Mouse (Mus musculus) midbrain, embryonic 11.5 days (tissue): ENCODE measurements around the gene Srp14. TPM values are rescaled to one million over a fixed set of nuclear protein-coding genes. Genes with fewer than 3 reads are reported as not detected.

Source experiments
- ATAC-seq: fragments of 200-750 bp; cut with Nextera tagmentation; 2 replicates; pipeline ENCODE4 v1.8.0; 2017; ENCODE audit warnings: moderate TSS enrichment, moderate library complexity; ENCODE audit not compliant: low FRiP score
- DNase-seq: peaks from one replicate; pipeline ENCODE4 v3.0.0; 2015; ENCODE audit warnings: low spot score; ENCODE audit errors: missing footprints
- H3K27ac ChIP-seq: fragments of 300-500 bp; sonication (generic); 2 replicates; pipeline ENCODE4 v1.5.1; 2014; ENCODE audit warnings: low read depth, low read length
- H3K27me3 ChIP-seq: fragments of 300-500 bp; sonication (generic); 2 replicates; pipeline ENCODE4 v1.6.1; 2014; ENCODE audit warnings: mild to moderate bottlenecking, low read length, moderate library complexity, mixed read lengths; ENCODE audit not compliant: control insufficient read depth, insufficient read depth
- H3K36me3 ChIP-seq: fragments of 300-500 bp; sonication (generic); 2 replicates; pipeline ENCODE4 v1.6.1; 2014; ENCODE audit warnings: mild to moderate bottlenecking, low read length, moderate library complexity, mixed read lengths; ENCODE audit not compliant: control insufficient read depth, insufficient read depth
- H3K4me1 ChIP-seq: fragments of 300-500 bp; sonication (generic); 2 replicates; pipeline ENCODE4 v1.6.1; 2014; ENCODE audit warnings: low read length; ENCODE audit not compliant: control insufficient read depth, insufficient read depth
- H3K4me2 ChIP-seq: fragments of 300-500 bp; sonication (generic); 2 replicates; pipeline ENCODE4 v1.6.1; 2014; ENCODE audit warnings: mild to moderate bottlenecking, moderate library complexity
- H3K4me3 ChIP-seq: fragments of 300-500 bp; sonication (generic); 2 replicates; pipeline ENCODE4 v1.5.1; 2014; ENCODE audit warnings: low read depth, low read length
- H3K9ac ChIP-seq: fragments of 300-500 bp; sonication (generic); 2 replicates; pipeline ENCODE4 v1.6.1; 2014; ENCODE audit warnings: low read length
- H3K9me3 ChIP-seq: fragments of 300-500 bp; sonication (generic); 2 replicates; pipeline ENCODE4 v1.6.1; 2016; ENCODE audit warnings: low read length; ENCODE audit not compliant: control insufficient read depth
- WGBS: fragments of 180-500 bp; shearing (Covaris S2); extraction: QIAGEN DNeasy Blood & Tissue Kit; methylation state at CpG from one replicate; pipeline ENCODE4 v1.1.7; 2014; 5-methylcytosine and 5-hydroxymethylcytosine counted together
- polyA plus RNA-seq: library from polyadenylated mRNA; unstranded; fragments of >200 nt; fragmentation: Nextera tagmentation; extraction: Ambion mirVana; gene quantifications from 2 replicates; pipeline ENCODE4 v1.2.1, GENCODE M21; 2014

The Srp14 gene
- 281 and 293 TPM in 2 replicates for polyA plus RNA-seq

- H3K9me3 ChIP-seq = no peaks in the 10 kb centered on the region
- under 1% methylated on average over 35 of the region's 35 CpGs for WGBS
- H3K27ac ChIP-seq = no peak within 1 kb of the TSS; the same call in 1 of the 2 replicates
These were observed at the start of gene Srp14 for GRCm38 (mm10) chr2:118479550-118479909. TSS of gene Srp14 (minus strand) at chr2:118479711.

GRCm38 (mm10) chr2:118526545-118526944, 47.0 kb upstream of the Srp14 start:
- peaks cover 25% of the 10 kb centered on the region for H3K4me1 ChIP-seq
- 92% methylated on average over 5 of the region's 5 CpGs for WGBS

More at GRCm38 (mm10) chr2:118479550-118479909, at the start of gene Srp14:
- peak within 1 kb of the TSS; percentile 95 for H3K4me2 ChIP-seq
- H3K36me3 ChIP-seq = peaks cover 12% of the 10 kb centered on the region; the same call in 1 of the 2 replicates
- H3K9ac ChIP-seq = peak within 1 kb of the TSS; percentile 87
- ATAC-seq = peak; percentile 97
- H3K4me1 ChIP-seq = peaks cover 9% of the 10 kb centered on the region
- DNase-seq = peak; percentile 99
- H3K27me3 ChIP-seq = no peaks in the 10 kb centered on the region
- H3K4me3 ChIP-seq = peak within 1 kb of the TSS; percentile 88

GRCm38 (mm10) chr2:118524811-118525210, 45.3 kb upstream of the Srp14 start:
- Histone ChIP-seq H3K27me3 (no peaks in the 10 kb centered on the region), H3K4me3 (no peak overlapping the region), H3K9me3 (no peaks in the 10 kb centered on the region), H3K4me1 (peaks cover 14% of the 10 kb centered on the region), H3K4me2 (no peak overlapping the region), H3K9ac (no peak overlapping the region), H3K36me3 (no peaks in the 10 kb centered on the region), H3K27ac (no peak overlapping the region)
- DNase-seq (peak; percentile 1), ATAC-seq (no peak)
- 83% methylated on average over 3 of the region's 3 CpGs for WGBS

More at GRCm38 (mm10) chr2:118526545-118526944, 47.0 kb upstream of the Srp14 start:
- Histone ChIP-seq H3K9me3 (no peaks in the 10 kb centered on the region), H3K27ac (no peak overlapping the region), H3K4me2 (no peak overlapping the region), H3K36me3 (no peaks in the 10 kb centered on the region), H3K27me3 (no peaks in the 10 kb centered on the region), H3K9ac (no peak overlapping the region), H3K4me3 (no peak overlapping the region)
- DNase-seq = peak; percentile 10
- no peak for ATAC-seq

- ATAC-seq = no peak
- Histone ChIP-seq H3K36me3 (no peaks in the 10 kb centered on the region), H3K4me3 (no peak overlapping the region), H3K9me3 (no peaks in the 10 kb centered on the region), H3K4me2 (no peak overlapping the region), H3K9ac (no peak overlapping the region), H3K27me3 (no peaks in the 10 kb centered on the region), H3K27ac (no peak overlapping the region), H3K4me1 (peaks cover 4% of the 10 kb centered on the region; the same call in 1 of the 2 replicates)
- 67% methylated on average over 5 of the region's 5 CpGs for WGBS
- DNase-seq = peak; percentile 76
These were observed 43.7 kb upstream of the Srp14 start for GRCm38 (mm10) chr2:118523163-118523730.

- no peaks in the 10 kb centered on the region for H3K9me3 ChIP-seq
- WGBS = 51% methylated on average over 2 of the region's 2 CpGs
- no peak overlapping the region for H3K4me3 ChIP-seq
- H3K4me1 ChIP-seq = peaks cover 4% of the 10 kb centered on the region; the same call in 1 of the 2 replicates
- DNase-seq (peak; percentile 56), ATAC-seq (no peak)
- H3K9ac ChIP-seq = no peak overlapping the region
- no peak overlapping the region for H3K4me2 ChIP-seq
- H3K36me3 ChIP-seq = no peaks in the 10 kb centered on the region
- no peak overlapping the region for H3K27ac ChIP-seq
- no peaks in the 10 kb centered on the region for H3K27me3 ChIP-seq
These were observed 42.8 kb upstream of the Srp14 start for GRCm38 (mm10) chr2:118522265-118522664.

- no peaks in the 10 kb centered on the region for H3K9me3 ChIP-seq
- peak; percentile 91 for ATAC-seq
- H3K27ac ChIP-seq = peak overlapping the region; percentile 25; the same call in 1 of the 2 replicates
- H3K9ac ChIP-seq = peak overlapping the region; percentile 27; the same call in 1 of the 2 replicates
- 47% methylated on average over 9 of the region's 9 CpGs for WGBS
- DNase-seq = peak; percentile 76
- H3K4me3 ChIP-seq = no peak overlapping the region
- H3K36me3 ChIP-seq = no peaks in the 10 kb centered on the region
- no peak overlapping the region for H3K4me2 ChIP-seq
- no peaks in the 10 kb centered on the region for H3K27me3 ChIP-seq
- H3K4me1 ChIP-seq = peaks cover 4% of the 10 kb centered on the region; the same call in 1 of the 2 replicates
These were observed 40.8 kb upstream of the Srp14 start for GRCm38 (mm10) chr2:118520042-118520933.

- WGBS = 81% methylated on average over 16 of the region's 16 CpGs
- DNase-seq (peak; percentile 81), ATAC-seq (no peak)
- H3K4me2 ChIP-seq = no peak overlapping the region
- no peak overlapping the region for H3K27ac ChIP-seq
- H3K9me3 ChIP-seq = no peaks in the 10 kb centered on the region
- no peak overlapping the region for H3K9ac ChIP-seq
- no peaks in the 10 kb centered on the region for H3K36me3 ChIP-seq
- H3K4me1 ChIP-seq = peaks cover 8% of the 10 kb centered on the region
- H3K27me3 ChIP-seq = no peaks in the 10 kb centered on the region
- no peak overlapping the region for H3K4me3 ChIP-seq
These were observed 33.2 kb upstream of the Srp14 start for GRCm38 (mm10) chr2:118512418-118513377.

- 64% methylated on average over 11 of the region's 11 CpGs for WGBS
- H3K4me3 ChIP-seq = no peak overlapping the region
- DNase-seq (peak; percentile 86), ATAC-seq (no peak)
- no peak overlapping the region for H3K9ac ChIP-seq
- H3K36me3 ChIP-seq = no peaks in the 10 kb centered on the region
- H3K4me1 ChIP-seq = peaks cover 8% of the 10 kb centered on the region
- H3K4me2 ChIP-seq = no peak overlapping the region
- H3K27me3 ChIP-seq = no peaks in the 10 kb centered on the region
- H3K27ac ChIP-seq = no peak overlapping the region
- H3K9me3 ChIP-seq = no peaks in the 10 kb centered on the region
These were observed 32.4 kb upstream of the Srp14 start for GRCm38 (mm10) chr2:118511779-118512417.
